Mouse (Mus musculus) ES-CJ7 (cell line): ENCODE results near the gene Pofut2.
A peak's percentile ranks its signal among the peaks of the same experiment; 100 is the strongest.

ENCODE experiments used
- DNase-seq: peaks from one replicate; pipeline ENCODE4 v3.0.0; 2011; ENCODE audit warnings: low read depth, low spot score

The Pofut2 gene

GRCm38 (mm10) chr10:77258704-77259621, at the start of gene Pofut2:
Pofut2 (plus strand) TSS chr10:77259218.
- DNase-seq, result peak; percentile 99

DNA sequence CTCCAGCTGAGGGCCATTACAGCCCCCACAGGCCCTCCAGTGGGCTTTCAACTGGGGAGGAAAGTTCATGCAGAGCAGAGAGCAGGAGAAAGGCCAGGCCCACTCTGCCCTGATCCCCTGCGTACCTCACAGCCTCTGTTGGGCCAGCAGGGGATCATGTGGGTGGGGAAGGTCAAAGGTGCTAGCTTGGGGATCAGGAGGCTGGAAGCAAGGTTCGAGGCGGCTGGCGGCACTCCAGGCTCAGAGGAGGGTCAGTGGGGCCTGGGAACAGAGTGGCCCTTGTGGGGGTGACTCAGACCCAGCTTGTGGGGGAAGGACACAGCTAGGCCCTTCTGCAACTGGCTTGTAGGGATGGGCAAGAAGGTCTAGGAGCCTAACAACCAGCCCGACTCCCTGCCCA, 49.8 kb upstream of the Pofut2 start:
- no peak for DNase-seq

GRCm38 (mm10) chr10:77210666-77211065, 48.4 kb upstream of the Pofut2 start:
- DNase-seq, result no peak

DNA sequence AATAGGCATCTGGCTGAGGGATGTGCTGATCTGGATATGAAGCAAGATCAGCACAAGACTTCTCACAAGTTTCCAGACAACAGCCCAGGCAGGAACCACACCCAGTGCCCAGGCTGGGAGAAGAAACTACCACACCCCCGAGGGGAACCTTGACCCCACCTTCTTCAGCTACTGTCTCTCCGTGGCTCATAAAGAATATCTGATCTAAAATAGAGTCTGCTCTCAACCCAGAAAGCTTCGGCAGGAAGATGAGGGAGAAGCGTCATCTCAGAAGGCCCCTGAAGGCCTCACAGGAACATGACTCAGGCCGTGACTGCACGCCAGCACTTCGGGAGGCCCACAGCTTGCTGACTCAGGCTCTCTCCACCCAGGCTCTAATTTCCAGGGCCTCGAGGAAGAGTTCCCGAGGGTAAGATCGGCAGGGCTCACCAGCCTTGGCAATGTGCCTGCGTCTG, 47.9 kb upstream of the Pofut2 start:
- DNase-seq, result no peak

DNA sequence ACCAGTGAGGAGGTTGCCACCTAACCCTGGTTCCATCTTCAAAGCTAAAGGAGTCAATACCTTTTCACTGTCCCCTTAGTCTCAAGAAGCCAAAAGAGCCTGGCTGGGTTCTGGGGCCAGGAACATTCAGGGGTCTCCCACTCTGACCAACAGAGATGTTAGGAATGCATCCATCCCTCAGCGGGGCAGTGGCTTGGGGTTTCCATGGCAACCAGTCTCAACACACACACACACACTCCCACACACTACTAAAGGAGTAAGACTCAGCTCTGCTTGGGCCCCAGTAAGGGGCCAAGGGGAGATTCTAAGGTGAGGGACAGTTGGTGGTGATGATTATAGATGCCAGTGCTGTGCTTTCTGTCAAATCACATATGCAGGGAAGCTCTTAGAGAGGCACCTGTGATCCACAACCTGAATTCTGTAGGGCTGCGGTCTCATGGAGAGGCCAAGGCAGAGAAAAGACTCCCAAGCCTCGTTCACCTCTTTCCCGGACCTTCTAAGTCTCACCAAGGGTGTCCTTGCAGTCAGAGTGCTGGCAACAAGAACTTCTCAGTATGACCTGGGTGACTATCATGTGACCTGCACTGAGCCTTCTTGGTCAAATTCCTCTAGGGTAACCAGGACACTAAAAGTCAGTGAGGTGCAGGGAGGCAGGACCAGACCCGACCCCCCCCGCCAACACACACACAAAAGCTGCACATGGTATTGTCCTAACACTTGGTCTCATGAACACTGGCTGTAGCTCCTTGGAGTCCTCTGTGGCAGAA, 46.5 kb upstream of the Pofut2 start:
- DNase-seq, result no peak

- no peak for DNase-seq
Observed at GRCm38 (mm10) chr10:77213483-77213882, 45.5 kb upstream of the Pofut2 start.

DNA sequence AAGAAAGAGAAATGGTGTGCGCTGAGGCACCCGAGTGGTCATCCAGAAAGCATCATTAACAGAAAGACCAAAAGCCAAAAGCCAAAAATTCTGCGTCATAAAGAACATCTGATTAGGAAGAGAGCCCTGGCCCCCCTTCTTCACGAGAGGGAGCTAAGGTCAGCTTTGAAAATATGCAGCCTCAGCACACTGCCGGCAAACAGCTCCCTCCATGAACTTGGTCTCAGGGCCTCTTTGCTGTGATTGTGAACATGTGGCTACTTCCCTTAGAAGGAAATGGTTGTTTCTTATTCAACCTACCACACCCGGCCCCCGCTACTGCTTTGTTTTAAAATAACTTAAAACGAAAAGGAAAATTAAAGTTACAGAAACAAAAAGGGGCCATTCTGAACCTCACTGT, 44.4 kb upstream of the Pofut2 start:
- no peak for DNase-seq

- no peak for DNase-seq
Observed at GRCm38 (mm10) chr10:77215641-77216040, 43.4 kb upstream of the Pofut2 start.

DNA sequence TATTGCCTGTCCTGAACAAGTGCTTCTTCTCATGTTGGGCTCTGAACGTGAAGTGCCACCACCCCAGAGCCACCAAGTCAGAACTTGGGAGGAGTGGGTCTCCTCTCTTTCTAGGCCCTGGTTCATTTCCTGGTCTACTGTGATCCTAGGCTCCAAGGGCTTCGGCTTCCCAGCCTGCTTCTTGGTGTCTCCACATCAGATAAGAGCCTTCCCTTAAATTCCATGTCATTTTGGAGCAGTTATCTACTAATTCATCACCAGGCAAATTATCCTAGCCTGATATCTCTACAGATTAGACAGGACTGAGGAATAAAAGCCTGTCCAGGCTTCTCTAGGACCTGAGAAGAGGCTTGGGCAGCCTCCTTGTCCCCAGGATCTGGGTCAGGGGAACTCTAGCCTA, 42.7 kb upstream of the Pofut2 start:
- DNase-seq, result no peak

- no peak for DNase-seq
Observed at GRCm38 (mm10) chr10:77217155-77217731, 41.8 kb upstream of the Pofut2 start.

DNA sequence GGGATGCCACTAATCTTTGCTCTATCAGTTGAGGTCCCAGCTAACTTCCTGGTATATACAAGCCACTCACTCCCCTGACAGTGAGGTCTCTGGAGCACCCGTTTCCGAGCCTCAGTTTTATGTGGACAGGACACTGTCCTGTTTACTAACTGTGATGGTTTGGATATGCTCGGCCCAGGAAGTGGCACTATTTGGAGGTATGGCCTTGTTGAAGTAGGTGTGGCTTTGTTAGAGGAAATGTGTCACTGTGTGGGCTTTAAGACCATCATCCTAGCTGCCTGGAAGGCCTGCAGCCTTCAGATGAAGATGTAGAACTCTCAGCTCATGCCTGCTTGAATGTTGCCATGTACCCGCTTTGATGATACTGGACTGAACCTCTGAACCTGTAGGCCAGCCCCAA, 41.0 kb upstream of the Pofut2 start:
- DNase-seq, result no peak

DNA sequence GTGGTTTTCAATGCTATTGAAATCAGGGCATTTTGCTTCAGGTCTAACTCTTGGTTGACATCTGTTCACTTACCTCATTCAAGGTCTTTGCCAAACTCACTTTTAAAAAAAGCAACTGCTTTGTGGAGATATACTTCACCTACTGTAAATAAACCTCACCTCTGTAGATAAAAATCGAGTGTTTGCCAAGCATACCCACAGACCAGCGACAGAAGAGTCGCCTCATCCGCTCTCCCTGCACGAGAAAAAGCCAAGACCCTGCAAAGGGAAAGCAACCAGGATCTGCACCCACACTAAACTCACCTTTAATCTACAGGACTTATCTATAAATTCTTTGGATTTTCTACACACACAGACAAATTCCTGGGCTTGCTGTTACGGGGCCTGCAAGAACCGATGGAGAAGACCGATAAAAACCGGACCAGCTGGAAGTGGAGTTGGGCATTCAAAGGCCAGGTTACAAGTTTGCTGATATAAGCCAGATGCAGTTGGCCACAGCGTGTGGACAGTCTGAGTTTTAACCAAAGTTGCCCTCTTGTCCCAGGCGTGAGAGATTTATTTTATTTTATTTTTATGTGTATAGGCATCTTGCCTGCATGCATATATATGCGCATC, 39.5 kb upstream of the Pofut2 start:
- no peak for DNase-seq

DNA sequence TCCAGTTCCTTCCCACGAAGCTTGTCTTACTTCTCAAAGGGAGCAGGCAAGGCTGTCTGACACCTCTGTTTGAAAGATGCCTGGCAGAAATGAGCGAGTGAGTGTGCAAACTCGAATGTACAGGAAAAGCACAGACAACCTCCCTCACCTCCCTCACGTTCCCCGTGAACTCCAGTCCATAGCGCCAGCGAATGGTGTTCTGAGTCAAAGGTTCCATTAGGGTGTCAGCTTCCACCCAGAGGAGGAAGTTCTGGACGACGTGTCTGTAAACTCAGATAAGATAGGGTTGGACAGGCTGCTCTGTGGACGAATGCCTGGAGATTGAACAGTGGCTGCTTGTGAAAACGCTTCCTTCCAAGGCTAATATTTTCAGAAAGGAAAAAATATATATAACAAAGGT, 37.9 kb upstream of the Pofut2 start:
- no peak for DNase-seq

DNA sequence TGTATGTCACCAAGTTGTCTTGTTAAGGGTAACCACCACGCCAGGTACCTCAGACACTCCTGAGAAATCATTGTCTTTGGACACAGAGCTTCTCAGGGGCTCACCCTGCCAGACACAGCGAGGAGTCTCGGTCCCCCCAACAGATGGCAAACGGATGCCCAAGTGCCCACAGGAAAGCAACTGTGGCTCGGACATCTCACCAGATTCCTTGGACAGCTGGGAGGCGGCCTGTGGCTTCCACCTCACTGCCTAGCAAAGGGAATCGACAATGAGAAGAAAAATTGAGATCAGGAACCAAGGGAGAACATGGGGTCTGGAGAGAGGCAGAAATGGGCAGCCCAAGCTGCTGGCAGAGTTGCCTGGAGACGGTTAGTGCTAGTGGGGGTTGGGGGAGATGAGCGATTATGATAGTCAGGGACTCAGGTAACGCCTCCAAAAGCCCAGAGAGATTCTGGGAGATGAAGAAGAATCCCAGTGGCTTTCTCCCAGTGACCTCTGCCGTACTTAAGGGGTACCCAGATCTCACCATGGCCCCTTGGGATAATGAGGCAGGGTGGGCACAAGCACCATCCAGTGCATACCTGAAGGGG, 36.0 kb upstream of the Pofut2 start:
- DNase-seq, result no peak

DNA sequence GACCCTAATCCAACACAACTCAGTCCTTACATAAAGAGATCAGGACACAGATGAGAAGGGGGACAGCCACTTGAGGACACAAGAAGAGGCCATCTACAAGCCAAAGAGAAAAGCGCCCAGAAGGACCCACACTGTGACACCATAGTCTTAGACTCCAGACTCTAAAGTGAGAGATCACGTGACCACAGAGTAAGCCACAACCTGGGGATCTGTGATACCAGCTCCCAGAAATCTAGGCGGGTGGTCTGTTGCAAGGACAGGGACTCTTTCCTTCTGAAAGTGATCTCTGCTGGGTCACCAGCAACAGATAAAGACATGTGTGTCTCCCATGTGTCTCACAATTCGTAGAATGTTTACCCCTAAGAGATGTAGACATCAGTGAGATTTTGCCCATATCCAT, 34.6 kb upstream of the Pofut2 start:
- no peak for DNase-seq

GRCm38 (mm10) chr10:77225414-77225813, 33.6 kb upstream of the Pofut2 start:
- no peak for DNase-seq

DNA sequence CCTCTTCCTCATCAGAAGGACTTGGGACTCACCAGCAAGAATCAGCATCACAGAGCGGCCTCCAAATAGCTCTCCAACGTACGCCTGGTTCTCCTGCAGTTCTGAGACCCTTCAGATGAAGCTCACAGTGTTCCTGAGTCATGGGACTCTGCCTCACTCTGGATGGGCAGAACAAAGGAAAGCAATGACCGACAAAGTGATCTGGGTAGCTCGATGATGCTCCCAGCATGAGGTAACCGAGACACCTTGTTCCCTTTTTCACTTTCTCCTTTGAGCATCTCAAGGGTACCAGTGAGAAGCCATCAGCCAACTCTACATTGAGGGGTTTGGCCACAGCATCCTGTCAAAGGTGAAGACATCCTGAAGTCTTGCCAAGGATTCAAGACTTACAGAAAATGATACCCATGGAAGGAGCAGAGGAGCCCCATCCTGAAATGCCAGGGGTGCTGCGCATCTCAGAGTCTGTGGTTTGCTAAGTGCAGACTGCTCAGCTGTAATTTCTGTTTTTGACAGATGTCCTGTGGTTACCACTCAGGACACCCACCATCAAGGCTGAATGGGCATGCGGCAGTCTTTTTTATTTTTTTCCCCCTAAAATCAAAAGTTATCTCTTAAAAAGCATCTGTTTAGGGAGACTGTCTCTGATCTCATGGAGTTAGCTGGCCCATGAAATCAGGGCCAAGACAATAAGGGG, 32.9 kb upstream of the Pofut2 start:
- peak; percentile 39 for DNase-seq

DNA sequence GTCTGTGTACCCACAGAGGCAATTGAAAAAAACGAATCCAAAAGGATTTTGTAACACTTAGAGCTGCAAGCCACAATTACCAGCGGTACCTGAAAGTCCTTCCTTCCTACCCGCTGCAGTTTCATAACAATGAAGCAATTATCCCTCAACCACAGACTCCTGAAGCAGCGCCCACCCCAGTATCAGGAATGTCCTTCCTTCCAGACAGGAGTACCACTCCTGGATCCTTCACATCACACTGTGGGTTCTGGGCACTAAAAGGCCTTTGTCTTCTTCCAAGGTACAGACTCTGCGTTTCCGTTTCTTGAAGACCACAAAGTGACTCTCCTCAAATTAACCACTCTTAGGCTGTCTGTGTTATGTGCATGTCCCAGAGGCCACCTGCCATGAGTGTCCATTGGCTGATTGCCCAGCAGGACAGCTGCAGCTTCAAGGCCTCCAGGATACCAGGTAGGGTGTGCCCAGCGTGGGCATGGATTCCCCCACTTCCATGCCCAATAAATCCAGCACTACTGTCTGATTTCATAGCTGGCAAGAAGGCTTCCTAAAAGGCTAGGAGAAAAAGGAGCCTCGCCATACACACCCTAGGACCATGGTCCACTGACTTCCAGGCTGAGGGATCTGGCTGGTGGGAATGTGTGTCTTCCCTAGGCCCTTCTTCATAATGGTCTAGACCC, 32.2 kb upstream of the Pofut2 start:
- DNase-seq, result no peak

DNA sequence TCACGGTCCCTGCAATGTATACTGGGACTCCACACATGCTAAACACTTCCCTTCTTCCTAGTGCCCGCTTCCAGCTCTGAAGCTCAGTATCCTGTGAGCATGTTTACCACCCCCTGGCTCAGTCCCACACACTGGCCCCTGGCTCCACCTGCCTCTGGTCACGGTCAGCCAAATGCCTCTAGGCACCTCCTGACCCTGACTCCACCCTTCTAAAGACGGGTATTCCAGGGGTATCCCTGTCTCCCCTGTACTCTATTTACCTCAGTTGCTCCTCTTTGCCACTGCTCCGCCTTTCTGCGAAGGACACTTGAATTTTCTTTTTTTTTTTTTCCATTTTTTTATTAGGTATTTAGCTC, 31.7 kb upstream of the Pofut2 start:
- DNase-seq, result no peak
